Mouse (Mus musculus) megakaryocyte, embryonic 14.5 days (primary cell): ENCODE data around the gene Wwp2.

ENCODE experiments used
- FLI1 ChIP-seq: IDR thresholded peaks from 2 replicates; pipeline ENCODE4 v1.6.1; 2012; ENCODE audit warnings: low read length, inconsistent platforms, mixed read lengths
- GATA1 ChIP-seq: IDR thresholded peaks from 3 replicates; pipeline ENCODE4 v1.6.1; 2012; ENCODE audit warnings: mixed read lengths, low read length, inconsistent platforms, borderline replicate concordance

DNA sequence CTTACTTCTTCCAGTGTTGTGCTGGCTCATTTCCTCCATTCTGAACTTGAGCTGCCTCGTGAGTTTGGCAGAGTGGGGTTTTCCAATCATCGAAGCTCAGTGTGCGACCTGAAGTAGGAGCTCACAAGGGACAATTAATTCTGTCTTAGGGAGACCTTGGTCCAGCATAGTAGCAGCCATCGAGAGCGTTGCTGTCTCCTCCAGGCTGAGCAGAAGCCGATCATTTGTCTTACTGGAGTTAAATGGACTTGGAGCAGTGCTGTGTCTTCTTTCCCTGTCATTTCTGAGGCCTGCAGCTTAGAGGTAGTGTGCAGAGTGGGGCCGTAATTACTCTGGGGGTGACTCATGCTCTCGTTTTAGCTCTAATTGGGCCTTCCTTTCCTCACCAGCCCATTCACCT is 62.6 kb downstream of the Wwp2 start:
- no peak for TF ChIP-seq GATA1
- TF ChIP-seq FLI1 = no peak
